Mouse (Mus musculus) embryonic facial prominence, embryonic 13.5 days (tissue): Measurements from ENCODE around the gene Hist1h4k. TPM values are rescaled to one million over a fixed set of nuclear protein-coding genes. Genes with fewer than 3 reads are reported as not detected.

ENCODE experiments used
- ATAC-seq: fragments of 200-750 bp; cut with Nextera tagmentation; 2 replicates; pipeline ENCODE4 v1.8.0; 2017; ENCODE audit warnings: low read depth; ENCODE audit not compliant: insufficient number of reproducible peaks, insufficient read depth, low FRiP score, low TSS enrichment
- H3K27ac ChIP-seq: fragments of 300-500 bp; sonication (generic); 2 replicates; pipeline ENCODE4 v1.5.1; 2015; ENCODE audit warnings: moderate library complexity, mild to moderate bottlenecking, inconsistent platforms
- H3K27me3 ChIP-seq: fragments of 300-500 bp; sonication (generic); 2 replicates; pipeline ENCODE4 v1.6.1; 2015; ENCODE audit warnings: mild to moderate bottlenecking, inconsistent platforms
- H3K36me3 ChIP-seq: fragments of 300-500 bp; sonication (generic); 2 replicates; pipeline ENCODE4 v1.6.1; 2015; ENCODE audit warnings: mild to moderate bottlenecking, inconsistent platforms
- H3K4me1 ChIP-seq: fragments of 300-500 bp; sonication (generic); 2 replicates; pipeline ENCODE4 v1.6.1; 2015; ENCODE audit warnings: inconsistent platforms
- H3K4me2 ChIP-seq: fragments of 300-500 bp; sonication (generic); 2 replicates; pipeline ENCODE4 v1.6.1; 2015; ENCODE audit warnings: moderate library complexity, mild to moderate bottlenecking, inconsistent platforms
- H3K4me3 ChIP-seq: fragments of 300-500 bp; sonication (generic); 2 replicates; pipeline ENCODE4 v1.5.1; 2015; ENCODE audit warnings: mild to moderate bottlenecking, inconsistent platforms
- H3K9ac ChIP-seq: fragments of 300-500 bp; sonication (generic); 2 replicates; pipeline ENCODE4 v1.6.1; 2015; ENCODE audit warnings: mild to moderate bottlenecking, inconsistent platforms
- H3K9me3 ChIP-seq: fragments of 300-500 bp; sonication (generic); 2 replicates; pipeline ENCODE4 v1.6.1; 2016; ENCODE audit warnings: inconsistent platforms
- WGBS: fragments of 180-500 bp; shearing (Covaris S2); methylation state at CpG from one replicate; pipeline ENCODE4 v1.1.7; 2015; ENCODE audit warnings: mixed read lengths; 5-methylcytosine and 5-hydroxymethylcytosine counted together
- microRNA-seq: library from miRNA; unstranded; fragments of <30 nt; microRNA quantifications from one replicate; pipeline ENCODE4, GENCODE M21; 2016
- polyA plus RNA-seq: library from polyadenylated mRNA; unstranded; fragments of >200 nt; fragmentation: Nextera tagmentation; extraction: Ambion mirVana; gene quantifications from 2 replicates; pipeline ENCODE4 v1.2.1, GENCODE M21; 2015

Gene Hist1h4k
- polyA plus RNA-seq, 1 experiment from 2014 or later: 3.0 TPM

DNA sequence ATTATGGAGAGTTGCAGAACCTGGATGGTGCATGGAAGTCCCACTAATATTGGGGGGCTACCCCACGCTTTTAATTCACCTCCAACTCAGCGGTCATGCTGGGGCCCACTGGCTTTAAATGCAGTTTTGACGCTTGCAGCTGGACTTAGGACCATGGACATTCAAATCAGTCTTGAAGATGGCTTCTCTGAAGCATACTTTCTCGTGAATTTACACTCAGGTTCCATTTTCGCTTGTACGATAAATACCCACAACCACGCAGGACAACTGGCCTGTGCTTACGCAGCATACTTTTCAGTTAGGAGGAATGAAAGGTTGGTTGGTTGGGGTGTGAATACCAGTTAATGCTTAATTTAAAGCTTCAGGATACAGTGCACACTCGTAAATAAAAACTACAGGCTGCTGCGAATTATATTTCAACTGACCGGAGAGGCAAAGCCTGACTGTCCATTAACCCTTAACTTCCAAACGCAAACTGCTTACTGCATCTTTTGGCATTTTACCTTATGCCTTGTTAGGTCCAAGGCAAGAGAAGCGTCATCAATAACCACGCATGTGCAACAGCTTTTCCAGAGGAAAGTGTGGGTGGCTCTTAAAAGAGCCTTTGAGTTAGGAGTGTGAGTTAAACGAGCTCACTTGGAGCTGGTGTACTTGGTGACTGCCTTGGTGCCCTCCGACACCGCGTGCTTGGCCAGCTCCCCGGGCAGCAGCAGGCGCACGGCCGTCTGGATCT, 35.0 kb downstream of the Hist1h4k start:
- no peaks in the 10 kb centered on the region for H3K27me3 ChIP-seq
- 1% methylated on average over 22 of the region's 22 CpGs for WGBS

DNA sequence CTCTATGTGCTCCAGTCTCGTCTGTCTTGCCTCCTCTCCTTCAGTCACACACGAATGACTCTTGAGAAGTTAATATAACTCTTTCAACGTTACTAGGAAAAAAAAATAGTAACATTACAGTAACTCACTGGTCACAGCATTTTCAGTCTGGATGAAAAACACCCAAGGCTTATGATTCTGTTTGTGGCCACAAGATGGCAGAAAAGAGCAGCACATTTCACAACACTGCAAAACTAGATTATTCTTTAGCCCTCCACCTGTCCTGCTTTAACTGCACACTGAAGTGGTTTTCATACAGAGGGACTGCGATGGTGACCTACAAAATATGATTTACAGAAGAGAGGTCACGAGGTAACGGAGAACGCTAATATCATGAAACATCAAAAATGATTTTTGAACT, 35.6 kb downstream of the Hist1h4k start:
- Histone ChIP-seq H3K4me1 (peaks cover 23% of the 10 kb centered on the region), H3K27me3 (no peaks in the 10 kb centered on the region), H3K27ac (peak overlapping the region; percentile 96), H3K36me3 (no peaks in the 10 kb centered on the region), H3K9ac (peak overlapping the region; percentile 78), H3K9me3 (no peaks in the 10 kb centered on the region), H3K4me3 (peak overlapping the region; percentile 50), H3K4me2 (peak overlapping the region; percentile 85)
- no peak for ATAC-seq
- under 1% methylated on average over 7 of the region's 7 CpGs for WGBS

More for the DNA sequence above, 35.0 kb downstream of the Hist1h4k start:
- Histone ChIP-seq H3K36me3 (no peaks in the 10 kb centered on the region), H3K27ac (peak overlapping the region; percentile 96), H3K4me1 (peaks cover 28% of the 10 kb centered on the region), H3K4me3 (peak overlapping the region; percentile 50), H3K9ac (peak overlapping the region; percentile 78), H3K9me3 (no peaks in the 10 kb centered on the region), H3K4me2 (peak overlapping the region; percentile 85)
- no peak for ATAC-seq

GRCm38 (mm10) chr13:21711698-21712097, 38.6 kb downstream of the Hist1h4k start:
- Histone ChIP-seq H3K27me3 (no peaks in the 10 kb centered on the region), H3K36me3 (no peaks in the 10 kb centered on the region), H3K4me3 (peak overlapping the region; percentile 53), H3K4me2 (peak overlapping the region; percentile 66), H3K4me1 (peaks cover 12% of the 10 kb centered on the region), H3K9me3 (no peaks in the 10 kb centered on the region), H3K9ac (peak overlapping the region; percentile 70), H3K27ac (peak overlapping the region; percentile 23; the same call in 1 of the 2 replicates)
- WGBS: 25% methylated on average over 4 of the region's 4 CpGs
- no peak for ATAC-seq

DNA sequence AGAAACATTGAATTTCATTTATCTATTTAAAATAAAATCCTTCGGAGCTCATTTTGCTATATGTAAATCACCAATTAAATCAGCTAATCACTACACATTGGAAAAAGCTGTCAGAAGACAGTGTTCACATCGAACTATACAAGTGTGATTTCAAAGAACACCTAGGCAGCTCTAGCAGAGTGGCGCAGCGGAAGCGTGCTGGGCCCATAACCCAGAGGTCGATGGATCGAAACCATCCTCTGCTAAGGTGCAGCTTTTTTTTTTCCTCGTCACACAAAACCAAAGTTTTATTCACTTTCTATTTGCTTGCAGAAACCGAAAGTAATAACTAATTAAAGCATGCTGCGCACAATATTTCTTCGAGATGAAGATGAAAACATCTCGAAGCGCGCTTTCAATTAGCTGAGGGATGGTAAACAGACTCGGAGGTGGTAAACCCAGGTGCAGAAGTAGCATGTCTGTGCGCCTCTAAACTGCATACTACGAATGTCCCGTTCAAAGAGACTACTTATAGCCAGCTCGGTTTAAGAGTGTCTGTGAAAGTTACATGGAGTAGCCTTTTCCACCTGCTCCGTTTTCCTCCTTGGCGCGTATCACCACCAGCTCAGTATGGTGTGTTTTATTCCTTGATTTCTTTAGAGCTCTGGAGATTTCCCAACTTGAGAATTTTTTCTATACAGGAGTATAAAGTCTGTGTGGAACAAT, 39.3 kb downstream of the Hist1h4k start:
- Histone ChIP-seq H3K4me1 (peaks cover 12% of the 10 kb centered on the region), H3K4me3 (peak overlapping the region; percentile 53), H3K27ac (peak overlapping the region; percentile 23; the same call in 1 of the 2 replicates), H3K4me2 (peak overlapping the region; percentile 66), H3K9me3 (no peaks in the 10 kb centered on the region), H3K27me3 (no peaks in the 10 kb centered on the region), H3K36me3 (no peaks in the 10 kb centered on the region), H3K9ac (peak overlapping the region; percentile 70)
- peak; percentile 75 for ATAC-seq
- 2% methylated on average over 22 of the region's 22 CpGs for WGBS

GRCm38 (mm10) chr13:21710031-21710711, 40.1 kb downstream of the Hist1h4k start:
- no peaks in the 10 kb centered on the region for H3K9me3 ChIP-seq
- under 1% methylated on average over 32 of the region's 32 CpGs for WGBS
- H3K27ac ChIP-seq: peak overlapping the region; percentile 88
- H3K4me1 ChIP-seq: peaks cover 8% of the 10 kb centered on the region
- peak overlapping the region; percentile 66 for H3K4me2 ChIP-seq
- peak overlapping the region; percentile 66 for H3K4me3 ChIP-seq
- peak; percentile 81; the same call in 1 of the 2 replicates for ATAC-seq
- no peaks in the 10 kb centered on the region for H3K36me3 ChIP-seq
- peak overlapping the region; percentile 75 for H3K9ac ChIP-seq
- no peaks in the 10 kb centered on the region for H3K27me3 ChIP-seq

GRCm38 (mm10) chr13:21706669-21707068, 43.6 kb downstream of the Hist1h4k start:
- Histone ChIP-seq H3K9me3 (no peaks in the 10 kb centered on the region), H3K4me3 (no peak overlapping the region), H3K27me3 (no peaks in the 10 kb centered on the region), H3K4me1 (0 out of 2 replicates have a peak, but pooled peaks cover 4% of the 10 kb centered on the region), H3K27ac (no peak overlapping the region), H3K36me3 (no peaks in the 10 kb centered on the region), H3K9ac (no peak overlapping the region), H3K4me2 (no peak overlapping the region)
- WGBS: 75% methylated on average over 4 of the region's 4 CpGs
- ATAC-seq: no peak

Small RNA genes within 50 kb of the gene (microRNA-seq; reads per million reads assigned to microRNA genes)
- gene Gm44346 (not detected), gene Gm44357 (not detected), gene Gm44367 (not detected), gene Gm44454 (not detected)

Other genes with a start within 250 kb of the Hist1h4k start
- 5.3 and 15.9 TPM in 2 replicates for gene Gm11273, start 249.1 kb downstream of the Hist1h4k start, polyA plus RNA-seq
- gene Zkscan8, start 219.4 kb downstream of the Hist1h4k start, polyA plus RNA-seq: 5.2 and 7.5 TPM in 2 replicates
- 0.17 and 0.36 TPM in 2 replicates for gene Olfr1366, start 207.7 kb downstream of the Hist1h4k start, polyA plus RNA-seq
- 0.08 TPM in 1 of 2 replicates, not detected in the other for gene Olfr1535, start 190.6 kb downstream of the Hist1h4k start, polyA plus RNA-seq
- not detected in 2 replicates for gene Olfr1364, start 168.7 kb downstream of the Hist1h4k start, polyA plus RNA-seq
- not detected in 2 replicates for gene Olfr1362, start 136.5 kb downstream of the Hist1h4k start, polyA plus RNA-seq
- gene Olfr11, start 108.0 kb downstream of the Hist1h4k start, polyA plus RNA-seq: 0.28 TPM in 1 of 2 replicates, not detected in the other
- gene Olfr1361, start 87.1 kb downstream of the Hist1h4k start, polyA plus RNA-seq: 0.10 TPM in 1 of 2 replicates, not detected in the other
- gene Olfr1360, start 73.1 kb downstream of the Hist1h4k start, polyA plus RNA-seq: not detected in 2 replicates
- not detected in 2 replicates for gene Olfr1359, start 52.4 kb downstream of the Hist1h4k start, polyA plus RNA-seq
- 2.1 and 5.2 TPM in 2 replicates for gene Hist1h2bl, start 34.4 kb downstream of the Hist1h4k start, polyA plus RNA-seq
- gene Hist1h2ai, start 34.1 kb downstream of the Hist1h4k start, polyA plus RNA-seq: 48.1 and 52.2 TPM in 2 replicates
- gene Hist1h3h, start 32.8 kb downstream of the Hist1h4k start, polyA plus RNA-seq: 10.0 and 21.3 TPM in 2 replicates
- gene Hist1h2bm, start 28.5 kb downstream of the Hist1h4k start, polyA plus RNA-seq: 4.2 and 7.3 TPM in 2 replicates
- gene Hist1h4j, start 15.4 kb downstream of the Hist1h4k start, polyA plus RNA-seq: 1.0 and 2.2 TPM in 2 replicates
- gene Hist1h2ak, start 3.3 kb upstream of the Hist1h4k start, polyA plus RNA-seq: 33.2 and 47.8 TPM in 2 replicates
- 6.2 and 6.6 TPM in 2 replicates for gene Hist1h2bn, start 3.6 kb upstream of the Hist1h4k start, polyA plus RNA-seq
- 30.2 and 32.9 TPM in 2 replicates for gene Hist1h1b, start 30.1 kb upstream of the Hist1h4k start, polyA plus RNA-seq
- gene Hist1h3i, start 32.9 kb upstream of the Hist1h4k start, polyA plus RNA-seq: 128 and 155 TPM in 2 replicates
- 10.9 and 15.4 TPM in 2 replicates for gene Hist1h2an, start 36.7 kb upstream of the Hist1h4k start, polyA plus RNA-seq
- gene Hist1h2bp, start 37.0 kb upstream of the Hist1h4k start, polyA plus RNA-seq: 0.72 and 1.7 TPM in 2 replicates
- gene Hist1h2bq, start 59.7 kb upstream of the Hist1h4k start, polyA plus RNA-seq: 21.6 and 33.1 TPM in 2 replicates
- not detected in 2 replicates for gene Hist1h2ao, start 60.0 kb upstream of the Hist1h4k start, polyA plus RNA-seq
- not detected in 2 replicates for gene Hist1h4m, start 61.2 kb upstream of the Hist1h4k start, polyA plus RNA-seq
- 14.7 and 15.3 TPM in 2 replicates for gene Hist1h4n, start 81.7 kb upstream of the Hist1h4k start, polyA plus RNA-seq
- 3,982 and 4,261 TPM in 2 replicates for gene Hist1h2ap, start 83.0 kb upstream of the Hist1h4k start, polyA plus RNA-seq
- 23.0 and 34.3 TPM in 2 replicates for gene Hist1h2br, start 83.2 kb upstream of the Hist1h4k start, polyA plus RNA-seq
- 16.8 and 18.0 TPM in 2 replicates for gene Zfp184, start 194.6 kb upstream of the Hist1h4k start, polyA plus RNA-seq
- gene Pom121l2, start 230.7 kb upstream of the Hist1h4k start, polyA plus RNA-seq: 0.31 TPM in 1 of 2 replicates, not detected in the other